18 mouse cellular contexts compared by ENCODE assay signal in the genomic region with DNA sequence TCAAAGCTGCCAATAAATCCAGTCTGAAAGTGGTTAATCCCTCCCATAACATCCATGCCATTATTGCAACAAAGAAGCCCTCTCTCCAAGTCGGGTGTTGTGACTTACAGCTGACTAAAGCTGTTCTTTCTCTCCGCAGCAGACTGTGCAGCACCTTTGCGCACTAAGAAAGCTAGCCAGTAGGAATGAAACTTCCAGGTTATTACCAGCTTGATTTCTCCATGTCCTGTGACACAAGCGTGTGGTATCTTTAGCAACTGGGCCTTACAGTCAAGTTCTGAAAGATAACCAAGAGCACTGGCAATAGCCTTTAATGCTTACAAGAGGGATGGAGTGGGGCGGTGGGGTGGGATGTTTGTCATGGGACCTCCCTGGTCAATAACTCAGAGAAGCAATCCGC.
"Had no signal": no experiment of that assay in that cellular context is flagged by ENCODE, and none has a peak within 500 bp of the region (broad histone marks: within the 10 kb centered on the region; RNA-seq: fewer than 3 reads in every experiment).

No protein-coding gene starts in this region.

- H3K4me2 ChIP-seq: lung, embryonic 14.5 days; midbrain, embryonic 12.5 days; neural tube, embryonic 13.5 days; neural tube, embryonic 15.5 days; stomach, embryonic 15.5 days had no signal

- H3K4me3 ChIP-seq: midbrain, embryonic 10.5 days; midbrain, embryonic 12.5 days; myocyte; neural tube, embryonic 13.5 days; neural tube, embryonic 15.5 days; stomach, embryonic 15.5 days had no signal

- H3K36me3 ChIP-seq: midbrain, embryonic 10.5 days; midbrain, embryonic 12.5 days; neural tube, embryonic 13.5 days; neural tube, embryonic 15.5 days; stomach, embryonic 15.5 days had no signal

- DNase-seq: lung, adult 18-20 months; lung, embryonic 14.5 days; lung, postnatal 10 days; lung, postnatal 4 days; midbrain, embryonic 14.5 days; right cerebral cortex, postnatal 14 days; thymus, adult 2 months; thymus, postnatal 14 days; thymus, postnatal 36 days had no signal

- ATAC-seq: midbrain, embryonic 16.5 days had no signal

- H3K27me3 ChIP-seq: midbrain, embryonic 12.5 days; neural tube, embryonic 13.5 days; neural tube, embryonic 15.5 days; stomach, embryonic 15.5 days had no signal

- H3K27ac ChIP-seq: liver, embryonic 14.5 days; midbrain, embryonic 10.5 days; midbrain, embryonic 12.5 days; neural tube, embryonic 13.5 days; neural tube, embryonic 15.5 days; stomach, embryonic 15.5 days; stomach, postnatal 0 days had no signal

- H3K9ac ChIP-seq: liver, embryonic 14.5 days; lung, embryonic 14.5 days; midbrain, embryonic 12.5 days; neural tube, embryonic 13.5 days; neural tube, embryonic 15.5 days; stomach, embryonic 15.5 days had no signal

- H3K4me1 ChIP-seq: midbrain, embryonic 10.5 days; midbrain, embryonic 12.5 days; neural tube, embryonic 15.5 days; stomach, embryonic 15.5 days had no signal

- H3K9me3 ChIP-seq: midbrain, embryonic 10.5 days; midbrain, embryonic 12.5 days; neural tube, embryonic 13.5 days; neural tube, embryonic 15.5 days; stomach, embryonic 15.5 days had no signal
